Mouse (Mus musculus) monocyte, adult 5-6 weeks (primary cell): ENCODE data around the gene 1700017B05Rik. TPM values are rescaled to one million over a fixed set of nuclear protein-coding genes. Genes with fewer than 3 reads are reported as not detected.

Experiments used
- ATAC-seq: fragments of 153-309, 156-312 bp; replicated peaks from 2 replicates; pipeline ENCODE4 v1.8.0; 2017; ENCODE audit warnings: mild to moderate bottlenecking; ENCODE audit not compliant: low TSS enrichment, insufficient number of reproducible peaks, severe bottlenecking, poor library complexity, low FRiP score
- total RNA-seq: library from RNA; stranded (forward); fragments of 200-1000, 200-491, 200-594 nt; gene quantifications from 3 replicates; pipeline ENCODE4 v1.2.3, GENCODE M21; 2017

1700017B05Rik gene
- total RNA-seq, 1 experiment from 2014 or later: 12.9 TPM

DNA sequence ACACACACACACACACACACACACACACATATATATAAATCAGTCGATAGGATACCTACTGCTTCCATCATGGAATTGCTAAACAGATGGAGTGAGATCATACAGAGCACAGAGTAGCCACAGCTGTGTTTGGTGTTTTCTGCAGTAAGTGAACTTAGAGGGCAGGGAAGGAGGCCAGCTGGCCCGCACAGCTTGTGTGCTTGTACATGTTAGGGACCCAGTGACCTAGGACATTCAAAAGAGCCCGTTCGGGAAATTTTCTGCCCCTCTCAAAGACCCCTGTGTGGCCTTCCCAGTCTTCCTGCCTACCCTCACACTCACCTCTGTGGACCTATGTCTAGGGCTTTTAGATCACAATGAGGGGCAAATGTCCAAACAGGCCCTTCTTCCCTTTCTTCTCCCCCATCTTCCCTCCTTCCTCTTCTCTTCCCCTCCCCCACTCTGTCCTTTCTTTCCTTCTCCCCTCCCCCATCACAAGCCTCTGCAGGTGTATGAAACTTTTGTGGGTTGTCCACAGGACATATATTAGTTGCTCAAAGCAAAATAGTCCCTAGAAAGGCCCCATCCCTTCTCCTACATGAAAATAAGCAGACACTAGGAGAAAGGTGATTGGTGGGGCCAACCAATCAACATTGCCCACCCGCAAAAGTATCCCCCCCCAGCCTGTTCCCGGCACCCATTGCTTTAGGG lies 11.5 kb upstream of the 1700017B05Rik start:
- ATAC-seq: no peak

DNA sequence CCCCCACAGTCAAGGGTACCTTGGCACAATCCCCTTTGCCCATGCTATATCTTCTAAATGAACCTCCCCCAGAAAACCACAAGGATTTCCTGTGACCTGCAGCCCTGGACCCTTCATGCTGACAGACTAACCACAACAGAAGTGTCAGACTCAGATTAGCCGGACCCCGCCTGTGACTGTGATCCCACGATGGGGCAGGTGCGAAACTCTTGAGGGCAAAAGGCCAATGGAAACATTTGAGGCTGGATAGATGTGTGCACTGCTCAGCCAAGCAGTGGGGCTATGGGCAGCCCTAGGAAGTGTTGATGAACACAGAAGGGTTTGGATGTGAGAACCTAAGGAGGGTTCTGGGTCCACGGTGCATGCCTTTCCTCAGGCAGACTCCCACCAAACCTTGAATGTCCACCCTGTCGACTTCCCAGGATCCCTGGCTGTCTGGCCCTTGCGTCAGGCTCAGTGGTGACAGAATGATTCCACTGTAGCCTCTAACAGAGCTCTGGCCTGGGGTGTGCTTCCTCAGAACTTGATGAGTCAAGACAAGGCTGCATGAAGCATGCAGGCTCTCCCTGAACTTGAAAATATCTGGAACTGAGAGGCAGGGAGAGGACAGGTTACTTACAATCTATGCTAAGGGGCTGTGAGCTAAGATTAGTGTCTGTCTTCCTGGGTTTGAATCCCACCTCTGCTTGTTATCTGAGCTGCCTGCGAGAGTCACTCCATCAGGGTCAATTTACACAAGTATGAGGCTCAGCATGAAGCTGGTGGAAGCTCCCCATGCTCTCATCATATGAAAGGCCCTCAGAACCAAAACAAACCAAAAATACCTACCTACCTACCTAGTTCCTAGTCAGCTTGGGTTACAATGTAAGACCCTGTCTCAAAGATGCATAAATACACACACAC lies 10.7 kb upstream of the 1700017B05Rik start:
- 0 out of 2 replicates have a peak, but pooled peaks have one; percentile 36 for ATAC-seq

DNA sequence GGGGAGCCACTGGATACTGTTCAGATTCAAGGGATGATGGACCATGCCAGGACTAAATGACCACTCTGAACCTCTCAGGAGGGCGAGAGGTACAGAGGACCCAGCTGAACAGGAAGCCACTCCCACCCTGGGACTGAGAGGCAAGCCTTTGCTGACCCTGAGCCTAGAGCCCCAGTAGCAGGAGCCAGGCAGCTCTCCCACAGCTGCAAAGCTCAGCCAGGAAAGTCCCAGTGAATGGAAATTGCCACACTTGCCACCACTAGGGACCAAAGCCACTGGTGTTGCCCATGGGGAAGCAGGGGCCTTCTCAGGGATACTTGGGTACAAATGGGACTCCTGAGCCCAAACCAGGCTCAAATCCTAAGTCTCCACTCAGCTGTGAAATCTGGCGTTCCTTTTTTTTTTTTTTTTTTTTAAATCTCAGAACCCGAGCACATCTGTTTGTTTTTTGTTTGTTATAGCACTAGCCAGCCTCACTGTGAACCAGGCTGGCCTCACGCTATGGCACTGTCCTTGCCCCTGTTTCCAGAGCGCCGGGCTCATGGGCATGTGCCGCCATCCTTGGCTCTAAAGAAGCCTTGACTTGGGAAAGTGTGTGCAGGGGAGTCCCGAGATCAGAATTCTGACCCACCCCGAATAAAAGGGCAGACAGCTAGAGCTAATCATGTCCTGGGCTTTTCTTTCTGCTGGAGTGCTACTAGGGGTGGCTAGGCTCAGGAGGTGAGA lies 9.6 kb upstream of the 1700017B05Rik start:
- ATAC-seq: no peak

DNA sequence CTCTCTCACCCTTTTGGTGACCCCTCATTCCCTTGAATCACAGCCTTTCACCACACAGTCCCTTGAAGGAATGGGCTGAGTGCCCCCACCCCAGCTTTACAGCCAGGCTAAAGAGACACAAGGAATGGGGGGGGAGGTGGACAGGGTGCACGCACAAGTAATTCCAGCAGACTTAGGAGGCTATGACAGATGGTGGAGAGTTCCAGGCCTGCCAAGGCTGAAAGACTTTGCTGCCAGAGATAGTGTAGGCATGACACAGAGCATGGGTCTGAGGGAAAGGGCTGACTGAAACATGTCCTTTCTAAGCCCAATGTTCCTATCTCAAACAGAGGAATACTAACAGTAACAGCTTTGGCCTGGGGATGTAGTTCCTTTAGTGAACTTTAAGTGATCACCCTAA lies 8.7 kb upstream of the 1700017B05Rik start:
- ATAC-seq: no peak

DNA sequence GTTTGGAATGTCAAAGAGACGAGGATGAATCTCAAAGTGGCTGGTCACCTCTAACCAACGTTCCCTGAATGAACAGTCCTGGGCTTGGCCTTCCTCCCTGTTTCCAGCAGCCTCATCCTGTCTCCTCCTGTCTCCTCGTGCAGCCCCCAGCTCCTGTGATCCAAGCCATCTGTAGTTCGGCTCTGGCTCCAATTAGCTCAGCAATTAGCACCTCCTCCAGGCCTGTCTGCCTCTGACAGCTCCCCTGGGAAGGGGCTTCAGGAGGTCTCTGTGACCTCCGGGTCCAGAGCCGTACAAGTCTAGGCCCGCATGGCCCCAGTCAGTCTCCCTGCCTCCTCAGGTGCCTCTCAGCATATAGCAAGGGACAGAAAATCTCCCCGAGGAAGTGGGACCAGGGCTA lies 8.0 kb upstream of the 1700017B05Rik start:
- ATAC-seq: no peak

DNA sequence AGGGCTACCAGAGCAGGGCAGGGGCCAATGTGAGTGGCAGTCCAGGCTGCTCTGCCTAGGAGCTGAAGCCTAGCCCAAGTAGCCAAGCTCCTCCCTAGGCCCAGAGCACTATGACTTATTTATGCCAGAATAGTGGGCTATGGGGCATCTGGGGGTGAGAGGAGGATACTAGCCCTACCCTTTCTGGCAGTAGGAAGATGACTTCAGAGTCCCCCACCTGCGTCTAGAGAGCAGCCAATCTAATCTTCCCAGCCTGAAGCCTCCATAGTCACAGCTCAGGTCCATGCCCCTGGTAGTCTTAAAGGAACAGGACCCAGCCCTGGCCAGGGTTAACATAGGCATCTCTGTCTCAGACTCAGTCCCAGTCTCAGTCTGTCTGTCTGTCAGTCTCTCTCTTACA lies 7.0 kb upstream of the 1700017B05Rik start:
- no peak for ATAC-seq

DNA sequence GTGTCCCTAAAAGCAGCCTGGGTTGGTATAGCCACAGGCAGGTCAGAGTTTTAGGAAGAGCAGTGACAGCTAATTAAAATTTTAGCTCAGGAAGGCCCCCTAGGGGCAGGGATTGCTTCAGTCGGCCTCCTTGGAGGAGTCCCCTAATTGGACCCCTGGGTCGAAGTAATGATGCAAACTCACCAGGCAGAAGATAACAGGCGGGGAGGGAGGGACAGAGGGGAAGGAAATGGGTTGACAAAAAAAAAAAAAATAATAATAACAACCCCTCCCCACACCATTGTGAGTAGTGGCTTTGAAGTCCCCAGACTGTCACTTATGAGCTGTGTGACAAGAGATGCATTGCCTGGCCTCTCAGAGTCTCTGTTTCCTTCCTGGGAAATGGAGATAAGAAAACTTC lies 6.2 kb upstream of the 1700017B05Rik start:
- no peak for ATAC-seq

DNA sequence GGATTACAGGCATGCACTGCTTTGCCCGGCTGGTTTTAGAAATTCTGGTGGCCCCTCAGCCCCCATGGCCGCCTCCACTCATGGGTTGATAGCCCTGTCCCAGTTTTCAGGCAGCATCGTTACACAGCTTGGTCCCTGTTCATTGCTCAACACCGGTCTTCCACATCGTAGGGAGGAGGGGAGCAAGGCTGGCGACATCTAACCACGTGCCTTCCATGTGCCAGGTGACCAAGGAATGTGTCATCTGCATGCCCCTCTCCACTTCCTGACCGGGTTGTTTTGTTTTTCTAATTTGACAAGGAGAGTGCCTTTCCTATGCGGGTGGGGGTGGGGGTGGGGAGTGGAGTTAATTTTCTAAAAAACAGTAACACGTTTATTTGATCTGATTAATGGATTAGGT lies 5.7 kb upstream of the 1700017B05Rik start:
- no peak for ATAC-seq

DNA sequence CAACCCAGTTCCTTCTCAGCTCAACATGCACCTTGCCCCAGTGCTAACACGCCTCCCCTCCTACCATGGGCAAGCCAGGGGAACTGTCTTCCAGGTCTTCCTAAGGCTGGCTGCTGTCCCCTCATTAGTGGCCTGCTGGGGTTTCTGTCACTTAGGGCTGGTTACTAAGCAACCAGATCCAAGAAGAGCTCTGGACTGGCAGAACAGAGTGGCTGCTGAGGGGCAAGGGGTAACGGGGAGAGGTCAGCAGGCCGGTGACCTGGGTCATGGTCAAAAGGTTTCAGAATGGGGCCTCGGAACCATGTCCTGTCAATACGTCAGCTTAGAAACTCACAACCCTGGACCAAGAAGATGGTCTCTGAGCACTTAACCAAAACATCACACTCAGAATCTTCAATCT lies 5.0 kb upstream of the 1700017B05Rik start:
- no peak for ATAC-seq

DNA sequence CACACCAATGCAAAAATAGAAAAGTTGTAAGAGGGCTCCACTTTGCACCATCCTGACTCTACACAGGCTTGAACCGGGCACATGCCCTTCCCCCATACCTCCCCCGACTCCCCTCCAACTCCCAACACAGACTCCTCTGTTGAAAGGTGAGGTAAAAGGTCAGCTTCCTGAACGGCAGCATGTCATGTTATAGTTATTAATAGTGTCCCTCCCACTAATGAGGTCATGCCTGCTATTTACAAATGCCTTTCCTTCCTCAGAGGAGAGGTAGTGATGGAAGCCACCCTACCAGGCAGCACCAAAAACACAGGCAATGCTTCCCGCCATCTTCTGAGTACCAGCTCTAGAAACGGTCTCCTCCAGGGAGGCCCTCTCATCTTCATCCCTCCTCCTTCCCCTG lies 2.7 kb upstream of the 1700017B05Rik start:
- ATAC-seq: no peak

DNA sequence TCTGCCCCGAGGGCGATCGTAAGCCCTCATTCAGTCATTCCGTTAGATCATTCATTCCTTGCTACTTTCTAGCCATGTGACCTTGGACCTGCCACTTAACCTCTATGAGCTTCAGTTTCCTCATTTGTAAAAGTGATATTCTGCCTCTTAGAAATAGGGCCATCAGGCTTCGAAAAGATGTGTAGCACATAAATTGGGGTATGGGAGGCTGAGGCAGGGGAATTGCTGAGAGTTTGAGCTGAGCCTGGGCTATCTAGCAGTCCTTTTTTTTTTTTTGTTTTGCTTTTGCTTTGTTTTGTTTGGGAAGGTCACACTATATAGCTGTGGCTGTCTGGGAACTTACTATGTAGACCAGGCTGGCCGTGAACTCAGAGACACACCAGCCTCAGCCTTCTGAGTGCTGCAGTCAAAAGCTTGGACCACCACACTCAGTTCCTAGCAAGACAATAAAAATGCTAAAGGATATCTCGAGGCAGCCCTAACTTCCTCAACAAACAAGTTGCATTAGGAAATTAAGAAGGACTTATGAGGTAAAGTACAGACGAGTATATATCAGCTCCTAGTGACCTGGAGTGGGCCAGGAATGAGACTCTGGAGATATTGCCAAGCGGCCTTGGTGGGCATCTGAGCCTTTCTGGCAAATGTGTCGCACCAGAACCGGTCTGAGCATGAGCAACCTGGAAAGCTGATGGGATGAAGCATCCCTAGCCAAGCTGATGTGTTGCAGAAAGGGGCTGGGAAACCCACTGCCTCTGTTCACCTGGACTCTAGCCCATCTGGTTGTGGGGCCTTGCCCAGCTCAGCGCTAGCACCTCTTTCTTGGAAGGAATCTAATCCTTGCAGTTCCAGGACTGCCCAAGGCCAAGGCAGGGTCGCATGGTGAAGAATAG lies 628 bp upstream of the 1700017B05Rik start:
- ATAC-seq: peak; percentile 41

DNA sequence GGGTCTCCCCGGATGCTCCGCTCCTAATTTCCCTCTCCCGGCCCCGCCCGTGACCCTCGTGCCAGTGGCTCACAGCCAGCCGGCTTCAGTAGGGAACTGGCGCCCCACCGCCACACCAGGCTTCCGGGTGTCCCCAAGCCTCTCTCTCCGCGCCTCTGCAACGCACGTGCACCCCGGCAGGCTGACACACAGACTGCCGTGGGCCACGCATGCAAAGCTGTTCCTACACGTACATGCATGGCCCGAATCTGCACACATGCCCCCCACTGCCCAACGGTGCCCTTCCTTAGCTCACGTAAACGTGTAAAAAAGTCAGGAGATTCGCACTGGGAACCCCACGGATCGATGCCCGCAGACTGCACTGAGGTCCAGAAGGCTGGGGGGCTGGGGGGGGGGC lies 898 bp downstream of the 1700017B05Rik start:
- no peak for ATAC-seq

DNA sequence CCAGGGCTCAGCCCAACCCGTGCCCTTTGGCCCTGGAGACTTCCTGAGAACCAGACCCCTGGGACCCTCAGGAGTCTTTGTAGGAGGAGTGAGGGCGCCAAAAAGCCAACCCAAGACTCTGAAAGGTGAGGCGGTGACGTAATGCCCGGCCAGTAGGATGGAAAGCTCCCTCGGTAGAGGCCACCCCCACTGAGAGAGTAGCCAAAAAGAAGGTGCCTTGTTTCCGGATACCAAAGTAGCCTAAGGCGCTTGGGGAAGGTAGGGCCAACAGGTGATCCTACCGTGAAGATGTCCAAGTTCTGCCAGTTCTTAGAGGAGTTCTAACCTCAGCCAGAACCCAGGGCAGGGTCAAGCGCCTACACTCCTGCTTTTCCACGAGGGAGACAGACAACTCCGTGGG lies 1.5 kb downstream of the 1700017B05Rik start:
- ATAC-seq: no peak

DNA sequence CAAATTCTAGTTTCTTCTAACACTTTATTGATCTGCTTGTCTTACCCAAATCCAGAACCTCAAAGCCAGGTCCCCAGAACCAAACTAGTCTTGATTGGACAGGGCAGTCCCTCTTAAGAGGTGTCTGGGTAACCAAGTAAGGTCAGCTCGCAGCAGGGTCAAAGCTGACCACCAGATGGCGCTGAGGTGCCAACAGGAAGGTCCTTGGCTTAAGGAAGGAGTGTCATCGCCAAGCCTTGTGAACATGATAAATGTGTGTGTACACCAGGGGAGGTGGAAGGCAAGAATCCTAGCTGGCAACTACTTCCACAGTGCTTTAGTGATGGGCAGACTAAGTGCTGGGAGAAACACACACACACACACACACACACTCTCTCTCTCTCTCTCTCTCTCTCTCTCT lies 2.7 kb downstream of the 1700017B05Rik start:
- peak; percentile 71 for ATAC-seq

DNA sequence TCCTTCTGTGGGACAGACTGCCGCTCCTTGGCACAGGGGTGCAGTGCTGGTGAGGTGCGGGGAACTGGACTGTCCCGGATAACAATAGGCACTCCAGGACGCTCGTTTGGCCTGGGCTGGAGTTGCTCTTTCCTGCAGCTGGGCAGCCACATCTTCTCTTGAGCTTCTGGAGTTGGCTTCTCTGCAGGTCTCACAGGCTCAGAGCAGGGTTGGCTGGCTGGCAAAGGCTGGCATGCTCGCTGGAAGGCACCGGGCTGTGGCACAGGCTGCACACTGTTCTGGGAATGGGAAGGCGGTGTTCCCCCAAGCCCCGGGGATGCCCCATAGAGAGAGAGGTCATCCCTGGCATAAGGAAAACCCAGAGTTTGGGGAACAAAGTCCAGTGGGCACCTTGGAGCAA lies 4.8 kb downstream of the 1700017B05Rik start:
- ATAC-seq: no peak

DNA sequence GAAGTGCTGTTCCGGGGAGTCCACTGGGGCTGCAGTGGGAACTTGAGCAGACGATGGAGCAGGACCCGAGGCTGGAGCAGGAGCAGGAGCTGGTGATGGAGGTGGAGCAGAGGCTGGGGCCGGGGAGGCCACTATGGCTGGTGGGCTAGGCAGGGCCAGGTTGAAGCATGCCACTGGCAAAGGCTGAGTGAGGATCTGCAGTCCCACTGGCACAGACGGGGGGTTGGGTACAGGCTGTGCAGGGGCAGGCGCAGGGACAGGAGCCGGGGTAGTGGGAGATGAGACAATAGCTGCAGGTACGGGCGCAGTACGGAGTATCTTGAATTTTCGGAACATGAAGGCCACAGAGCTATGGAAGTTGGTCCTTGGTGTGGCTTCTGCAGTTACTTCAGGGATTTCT lies 5.6 kb downstream of the 1700017B05Rik start:
- ATAC-seq: no peak

DNA sequence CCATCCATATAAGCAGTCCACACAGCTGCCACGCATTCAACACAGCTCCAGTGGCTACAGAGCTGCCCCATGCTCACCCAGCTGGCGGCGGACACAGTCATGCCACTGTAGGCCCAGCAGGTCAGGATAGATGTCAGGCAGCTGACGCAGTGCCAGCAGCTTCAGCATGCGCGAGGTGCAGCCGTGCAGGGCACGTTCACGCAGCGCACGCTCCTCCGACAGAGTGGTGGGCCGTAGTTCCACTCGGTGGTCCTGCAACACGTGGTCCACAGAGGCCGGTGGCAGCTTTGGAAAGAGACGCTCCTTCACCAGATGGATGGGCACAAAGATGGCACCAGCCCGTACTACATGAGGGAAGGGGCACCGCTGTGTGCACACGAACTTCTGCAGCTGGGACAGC lies 6.1 kb downstream of the 1700017B05Rik start:
- no peak for ATAC-seq

DNA sequence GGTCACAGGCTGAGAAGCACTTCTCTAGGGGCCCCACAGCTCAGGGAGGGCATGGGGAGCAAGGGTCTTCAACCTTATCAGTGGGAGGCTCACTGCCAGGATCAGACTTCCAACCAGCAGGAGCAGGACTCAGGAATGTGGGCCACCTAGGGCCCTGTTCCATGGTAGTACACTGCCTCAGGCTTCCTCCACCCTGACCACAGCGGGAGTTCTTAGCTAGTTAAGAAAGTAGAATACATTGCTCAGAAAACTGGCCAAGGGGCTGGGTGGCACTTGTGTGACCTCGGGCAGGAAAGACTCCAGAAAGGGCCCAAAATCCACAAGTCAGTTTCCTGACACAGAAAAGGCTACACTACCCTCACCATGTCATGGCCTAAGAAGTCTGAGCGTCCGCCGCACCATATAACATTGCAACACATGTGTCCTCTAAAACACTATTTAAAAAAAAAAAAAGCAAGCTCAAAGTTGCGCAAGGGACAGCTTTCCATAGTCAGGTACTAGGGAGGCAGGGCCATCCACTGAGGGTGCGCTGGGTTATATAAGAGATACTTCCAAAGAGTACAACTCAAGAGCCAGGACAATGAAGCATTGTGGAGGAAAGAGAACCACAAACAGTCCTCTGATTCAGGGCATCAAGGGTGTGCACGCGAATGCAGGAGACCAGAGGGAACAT lies 7.5 kb downstream of the 1700017B05Rik start:
- ATAC-seq: no peak
